Mouse (Mus musculus) megakaryocyte, embryonic 14.5 days (primary cell): Measurements from ENCODE around the gene Plekhd1. TPM values are rescaled to one million over a fixed set of nuclear protein-coding genes. Genes with fewer than 3 reads are reported as not detected.
A peak's percentile ranks its signal among the peaks of the same experiment; 100 is the strongest.

Experiments
- H3K27me3 ChIP-seq: replicated peaks from 2 replicates; pipeline ENCODE3; 2012; ENCODE audit warnings: inconsistent platforms
- H3K36me3 ChIP-seq: replicated peaks from 2 replicates; pipeline ENCODE3; 2012; ENCODE audit warnings: low read length, inconsistent platforms, mixed read lengths
- H3K4me1 ChIP-seq: 2 replicates; pipeline ENCODE4 v1.6.1; 2012; ENCODE audit warnings: inconsistent platforms
- H3K4me3 ChIP-seq: replicated peaks from 2 replicates; pipeline ENCODE3; 2012; ENCODE audit warnings: moderate library complexity, mild to moderate bottlenecking, inconsistent platforms
- H3K9me3 ChIP-seq: 2 replicates; pipeline ENCODE4 v1.6.1; 2012; ENCODE audit warnings: inconsistent platforms
- FLI1 ChIP-seq: IDR thresholded peaks from 2 replicates; pipeline ENCODE4 v1.6.1; 2012; ENCODE audit warnings: low read length, inconsistent platforms, mixed read lengths
- GATA1 ChIP-seq: IDR thresholded peaks from 3 replicates; pipeline ENCODE4 v1.6.1; 2012; ENCODE audit warnings: mixed read lengths, low read length, inconsistent platforms, borderline replicate concordance
- polyA plus RNA-seq: library from polyadenylated mRNA; stranded (reverse); fragments of >175 nt; gene quantifications from 2 replicates; pipeline ENCODE4 v1.2.3, GENCODE M21; 2012; ENCODE audit warnings: low replicate concordance; ENCODE audit not compliant: insufficient read depth

Gene Plekhd1
- polyA plus RNA-seq, 1 experiment: not detected

GRCm38 (mm10) chr12:80762982-80763381 is 70.6 kb downstream of the Plekhd1 start:
- Histone ChIP-seq H3K4me1 (peaks cover 35% of the 10 kb centered on the region), H3K27me3 (peaks cover 72% of the 10 kb centered on the region), H3K36me3 (no peaks in the 10 kb centered on the region), H3K4me3 (no peak overlapping the region), H3K9me3 (no peaks in the 10 kb centered on the region)
- TF ChIP-seq GATA1 (no peak), FLI1 (no peak)

- Histone ChIP-seq H3K9me3 (no peaks in the 10 kb centered on the region), H3K4me1 (peaks cover 23% of the 10 kb centered on the region), H3K4me3 (no peak overlapping the region), H3K36me3 (no peaks in the 10 kb centered on the region), H3K27me3 (peaks cover 67% of the 10 kb centered on the region)
- TF ChIP-seq FLI1: no peak
- no peak for TF ChIP-seq GATA1
Observed at GRCm38 (mm10) chr12:80764116-80764515, 71.7 kb downstream of the Plekhd1 start.

GRCm38 (mm10) chr12:80769697-80770096 is 77.3 kb downstream of the Plekhd1 start:
- Histone ChIP-seq H3K27me3 (peaks cover 23% of the 10 kb centered on the region), H3K4me3 (peak overlapping the region; percentile 78), H3K36me3 (no peaks in the 10 kb centered on the region), H3K9me3 (no peaks in the 10 kb centered on the region), H3K4me1 (peaks cover 31% of the 10 kb centered on the region)
- no peak for TF ChIP-seq GATA1
- no peak for TF ChIP-seq FLI1

Other genes starting within 250 kb of the Plekhd1 start
- gene Exd2, start 229.5 kb upstream of the Plekhd1 start, polyA plus RNA-seq: 1.4 TPM in 1 of 2 replicates, not detected in the other
- not detected in 2 replicates for gene Galnt16, start 174.3 kb upstream of the Plekhd1 start, polyA plus RNA-seq
- gene Slc39a9, start 48.7 kb upstream of the Plekhd1 start, polyA plus RNA-seq: 2.7 and 8.1 TPM in 2 replicates
- 3.5 and 24.1 TPM in 2 replicates for gene Erh, start 48.2 kb upstream of the Plekhd1 start, polyA plus RNA-seq
- not detected in 2 replicates for gene Ccdc177, start 68.1 kb downstream of the Plekhd1 start, polyA plus RNA-seq
- 5.9 and 6.0 TPM in 2 replicates for gene Susd6, start 97.9 kb downstream of the Plekhd1 start, polyA plus RNA-seq